Mouse (Mus musculus) heart, adult 11 months (tissue): ENCODE data around the gene Fthl17f.
"Not testable (repeated sequence)": the region's sequence is repeated elsewhere in the genome, so short reads cannot be mapped to it uniquely, and the experiment has no call there.

Experiments
- DNase-seq: peaks from one replicate; pipeline ENCODE4 v3.0.0; 2022

The Fthl17f gene

DNA sequence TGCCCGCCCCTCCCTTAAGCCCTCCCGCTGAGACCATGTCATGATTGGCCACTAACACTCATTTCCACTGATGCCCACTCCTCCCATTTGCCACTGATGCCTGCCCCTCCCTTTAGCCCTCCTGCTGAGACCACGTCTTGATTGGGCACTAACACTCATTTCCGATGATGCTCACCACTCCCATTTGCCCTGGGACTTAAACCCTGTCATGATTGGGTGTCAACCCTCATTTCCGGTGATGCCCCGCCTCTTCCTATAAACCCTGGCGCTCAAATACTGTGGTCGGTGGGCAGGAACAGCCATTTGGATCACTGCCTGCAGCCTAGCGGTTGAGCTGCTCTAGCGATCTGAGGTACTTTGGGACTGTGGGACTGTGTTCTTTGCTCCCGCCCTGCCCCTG lies at the start of gene Fthl17f:
TSS of gene Fthl17f (plus strand) at position 301 of the 400 bp plus-strand sequence.
- DNase-seq, result peak; percentile 35

DNA sequence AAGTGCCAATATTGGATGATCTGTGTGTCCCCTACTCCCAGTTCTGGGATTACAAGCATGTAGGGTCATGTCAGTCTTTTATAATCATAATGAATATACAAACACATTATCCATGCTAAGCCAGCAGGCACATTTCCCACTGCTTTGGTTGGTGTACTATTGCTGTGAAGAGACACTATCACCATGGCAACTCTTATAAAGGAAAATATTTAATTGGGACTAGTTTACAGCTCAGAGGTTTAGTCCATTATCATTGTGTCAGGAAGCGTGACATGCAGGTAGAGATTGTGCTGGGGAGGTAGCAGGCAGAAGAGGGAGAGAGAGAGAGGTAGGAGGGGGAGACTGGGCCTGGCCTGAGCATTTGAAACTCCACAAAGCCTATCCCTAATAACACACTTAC lies 46.7 kb upstream of the Fthl17f start:
- DNase-seq, result no peak

DNA sequence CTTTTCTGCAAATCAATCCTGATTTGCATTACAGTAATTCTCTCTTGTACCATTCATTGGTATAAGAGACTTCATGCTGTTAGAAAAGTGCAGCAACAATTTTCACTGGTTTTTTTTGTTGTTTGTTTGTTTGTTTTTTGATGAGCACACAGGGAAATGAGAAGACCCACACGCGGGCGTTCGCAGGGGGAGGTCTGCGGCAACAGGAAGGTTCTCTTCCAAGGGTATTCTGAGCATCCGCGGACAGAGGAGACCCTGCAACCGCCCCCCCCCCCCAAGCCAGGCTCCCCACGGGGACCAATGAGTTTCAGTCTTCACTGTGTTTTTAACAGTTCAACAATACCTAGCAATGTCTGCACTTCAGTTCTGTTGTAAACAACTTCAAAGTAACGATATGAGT lies 43.3 kb upstream of the Fthl17f start:
- no peak for DNase-seq

DNA sequence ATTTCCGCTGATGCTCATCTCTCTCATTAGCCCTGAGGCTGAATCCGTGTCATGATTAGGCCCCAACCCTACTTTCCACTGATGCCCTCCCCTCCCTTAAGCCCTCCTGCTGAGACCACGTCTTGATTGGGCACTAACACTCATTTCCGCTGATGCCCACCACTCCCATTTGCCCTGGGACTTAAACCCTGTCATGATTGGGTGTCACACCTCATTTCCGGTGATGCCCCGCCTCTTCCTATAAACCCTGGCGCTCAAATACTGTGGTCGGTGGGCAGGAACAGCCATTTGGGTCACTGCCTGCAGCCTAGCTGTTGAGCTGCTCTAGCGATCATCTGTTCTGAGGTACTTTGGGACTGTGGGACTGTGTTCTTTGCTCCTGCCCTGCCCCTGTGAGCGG lies 29.6 kb upstream of the Fthl17f start, which contains the start of gene Fthl17e:
TSS of gene Fthl17e (plus strand) at position 301 of the 400 bp plus-strand sequence.
- not testable (repeated sequence) for DNase-seq

DNA sequence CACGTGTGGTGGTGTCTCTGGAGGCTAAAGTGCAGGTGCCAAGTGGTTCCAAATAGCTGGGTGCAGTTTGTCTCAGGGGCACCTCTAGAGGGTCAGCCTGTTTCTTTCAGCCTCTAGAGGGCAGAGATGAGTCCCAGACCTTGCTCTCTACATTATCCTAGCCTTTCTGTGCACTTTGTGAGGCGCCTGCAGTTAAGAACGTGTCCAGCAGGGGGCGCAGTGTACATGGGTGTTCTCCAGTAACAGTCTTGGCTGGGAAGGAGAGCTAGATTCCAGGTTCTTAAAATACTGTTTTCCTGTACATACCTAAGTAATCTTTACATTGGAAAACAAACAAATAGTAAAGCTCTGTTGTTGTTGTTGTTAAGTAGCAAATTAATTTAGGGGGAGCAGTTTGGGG lies 21.2 kb upstream of the Fthl17f start:
- peak; percentile 78 for DNase-seq

DNA sequence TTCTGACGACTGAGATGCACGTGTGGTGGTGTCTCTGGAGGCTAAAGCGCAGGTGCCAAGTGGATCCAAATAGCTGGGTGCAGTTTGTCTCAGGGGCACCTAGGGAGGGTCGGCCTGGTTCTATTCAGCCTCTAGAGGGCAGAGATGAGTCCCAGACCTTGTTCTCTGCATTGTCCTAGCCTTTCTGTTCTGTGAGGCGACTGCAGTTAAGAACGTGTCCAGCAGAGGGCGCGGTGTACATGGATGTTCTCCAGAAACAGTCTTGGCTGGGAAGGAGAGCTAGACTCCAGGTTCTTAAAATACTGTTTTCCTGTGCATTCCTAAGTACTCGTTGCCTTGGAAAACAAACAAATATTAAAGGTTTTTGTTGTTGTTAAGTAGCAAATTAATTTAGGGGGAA lies 1.9 kb upstream of the Fthl17f start:
- peak; percentile 90 for DNase-seq

DNA sequence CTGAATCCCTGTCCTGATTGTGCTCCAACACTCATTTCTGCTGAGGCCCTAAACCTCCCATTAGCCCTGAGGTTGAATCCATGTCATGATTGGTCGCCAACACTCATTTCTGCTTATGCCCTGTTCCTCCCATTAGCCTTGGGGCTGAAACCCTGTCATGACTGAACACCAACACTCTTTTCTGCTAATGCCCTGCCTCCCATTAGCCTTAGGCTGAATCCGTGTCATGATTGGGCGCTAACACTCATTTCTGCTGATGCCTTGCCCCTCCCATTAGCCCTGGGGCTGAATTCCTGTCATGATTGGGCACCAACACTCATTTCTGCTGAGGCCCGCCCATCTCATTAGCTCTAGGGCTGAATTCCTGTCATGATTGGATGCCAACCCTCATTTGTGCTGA lies 714 bp upstream of the Fthl17f start:
- peak; percentile 34 for DNase-seq

DNA sequence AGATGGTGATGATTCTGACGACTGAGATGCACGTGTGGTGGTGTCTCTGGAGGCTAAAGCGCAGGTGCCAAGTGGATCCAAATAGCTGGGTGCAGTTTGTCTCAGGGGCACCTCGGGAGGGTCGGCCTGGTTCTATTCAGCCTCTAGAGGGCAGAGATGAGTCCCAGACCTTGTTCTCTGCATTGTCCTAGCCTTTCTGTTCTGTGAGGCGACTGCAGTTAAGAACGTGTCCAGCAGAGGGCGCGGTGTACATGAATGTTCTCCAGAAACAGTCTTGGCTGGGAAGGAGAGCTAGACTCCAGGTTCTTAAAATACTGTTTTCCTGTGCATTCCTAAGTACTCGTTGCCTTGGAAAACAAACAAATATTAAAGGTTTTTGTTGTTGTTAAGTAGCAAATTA lies 14.9 kb downstream of the Fthl17f start:
- DNase-seq, result peak; percentile 93

DNA sequence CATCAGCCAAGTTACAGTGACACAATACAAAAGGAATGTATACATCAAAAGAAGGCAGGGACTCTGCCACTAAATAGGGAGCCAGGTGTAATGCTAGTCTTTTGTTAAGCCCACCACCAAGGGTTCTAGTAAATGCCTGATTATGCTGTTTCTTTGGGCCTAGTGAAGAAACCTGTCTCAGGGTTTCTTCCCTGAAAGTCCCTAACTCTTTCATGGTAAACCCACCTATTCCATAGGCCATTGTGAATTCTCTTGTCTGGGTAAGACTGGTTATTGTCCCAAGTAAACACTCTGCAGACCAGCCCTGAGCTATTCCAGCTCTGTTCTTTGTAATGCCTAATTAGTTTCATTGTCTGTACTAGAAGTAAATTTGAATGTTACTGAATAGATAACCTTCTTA lies 32.3 kb downstream of the Fthl17f start:
- DNase-seq, result not testable (repeated sequence)

DNA sequence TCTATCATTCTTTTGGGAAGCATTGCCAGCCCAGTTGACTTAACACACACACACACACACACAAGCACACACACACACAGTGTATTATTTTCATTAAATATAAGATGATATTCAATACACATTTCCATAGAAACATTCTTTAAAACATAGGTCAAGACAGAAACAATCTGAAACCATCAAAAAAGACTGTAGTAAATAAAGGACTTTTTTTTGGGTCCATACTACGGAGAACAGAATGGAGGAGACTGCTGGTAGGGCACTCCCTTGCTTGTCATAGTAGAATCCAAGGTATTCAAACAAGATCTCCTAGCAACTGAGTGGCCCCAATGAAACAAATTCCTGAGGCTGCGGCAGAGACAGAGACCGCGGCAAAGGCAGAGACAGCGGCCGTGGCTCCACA lies 41.4 kb downstream of the Fthl17f start, which contains the start of gene 4930402K13Rik:
TSS of gene 4930402K13Rik (plus strand) at position 301 of the 400 bp plus-strand sequence.
- DNase-seq, result no peak

DNA sequence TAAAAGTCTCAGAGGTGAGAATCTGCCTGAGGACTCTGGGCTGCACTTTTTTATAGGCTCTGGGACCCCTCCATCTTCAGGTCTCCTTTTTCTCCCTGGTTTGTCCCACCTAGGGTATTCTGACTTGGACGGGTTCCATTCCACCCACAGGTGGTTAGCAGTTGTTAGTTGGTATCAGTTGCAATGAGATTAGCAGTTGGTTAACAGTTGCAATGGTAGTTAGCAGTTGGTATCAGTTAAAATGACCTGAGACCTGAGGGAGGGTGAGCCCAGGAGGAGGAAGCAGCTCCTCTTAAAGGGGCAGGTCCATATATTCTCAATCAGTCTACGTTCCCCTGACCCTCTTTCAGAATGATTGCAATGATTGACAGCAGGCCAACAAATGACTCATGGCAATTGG lies 47.6 kb downstream of the Fthl17f start:
- DNase-seq, result no peak
